Mouse (Mus musculus): ENCODE results near the gene Numb. TPM values are rescaled to one million over a fixed set of nuclear protein-coding genes. Genes with fewer than 3 reads are reported as not detected.

The Numb gene
- polyA plus RNA-seq (2017; shearing (Covaris generic)) = 54.9 TPM

DNA sequence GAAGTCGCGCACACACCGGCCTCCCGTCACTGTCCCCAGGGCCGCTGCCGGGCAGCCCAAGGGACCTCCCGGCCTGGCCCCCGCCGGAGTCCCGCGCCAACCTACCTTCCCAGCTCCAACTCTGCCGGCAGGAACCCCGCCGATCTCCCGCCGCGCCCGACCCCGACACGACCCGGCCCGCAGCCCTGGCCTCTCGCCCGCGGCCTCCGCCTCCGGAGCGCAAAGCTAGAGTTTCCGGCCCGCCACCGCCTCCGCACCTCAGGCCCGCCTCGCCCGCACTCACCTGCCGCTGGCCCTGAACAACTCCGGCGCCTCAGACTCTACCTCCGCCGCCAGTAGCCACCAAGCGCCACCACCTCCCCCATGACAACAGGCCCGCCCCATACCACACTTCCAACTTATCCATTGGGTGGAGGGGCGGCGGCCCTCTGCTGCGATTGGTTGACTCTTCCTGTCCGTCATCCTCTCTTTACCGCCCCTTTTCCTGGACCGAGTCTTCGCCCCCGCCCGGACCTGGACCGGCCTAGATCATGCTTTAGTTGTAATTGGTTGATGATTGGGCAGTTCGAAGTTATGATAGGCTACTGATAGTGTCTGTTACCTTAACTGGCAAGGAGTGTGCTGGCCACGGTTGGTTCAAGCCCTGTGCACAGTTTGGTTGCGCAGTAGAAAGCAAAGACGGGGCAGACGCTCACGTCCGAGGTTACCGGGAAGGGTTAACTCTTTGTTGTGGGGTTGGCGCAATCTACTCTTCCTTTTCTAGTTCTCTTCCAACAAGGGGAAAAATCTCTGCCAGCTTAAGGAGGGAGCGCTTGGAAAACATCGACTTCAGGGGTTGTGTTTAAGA is at the start of gene Numb:
Numb (minus strand) TSS at position 400 of the 847 bp plus-strand sequence.

DNA sequence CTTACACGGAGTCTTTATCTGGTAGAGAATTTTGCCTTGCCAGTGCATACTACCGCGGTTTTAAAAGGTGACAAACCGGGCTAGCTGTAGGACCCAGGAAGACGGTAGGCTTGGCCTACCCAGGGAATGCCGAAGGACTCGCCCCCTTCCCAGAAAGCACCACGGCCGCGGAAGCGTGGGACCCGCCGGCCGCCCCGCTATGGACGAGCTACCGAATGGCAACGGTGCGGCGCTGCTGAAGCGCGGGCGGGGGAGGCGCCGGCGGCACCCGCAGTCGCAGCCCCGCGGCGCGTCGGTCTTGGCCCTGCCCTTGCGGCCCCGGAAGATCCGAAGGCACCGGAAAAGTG is 28.7 kb upstream of the Numb start, which contains the start of gene Riox1:
Riox1 (plus strand) TSS at position 116 of the 347 bp plus-strand sequence.

DNA sequence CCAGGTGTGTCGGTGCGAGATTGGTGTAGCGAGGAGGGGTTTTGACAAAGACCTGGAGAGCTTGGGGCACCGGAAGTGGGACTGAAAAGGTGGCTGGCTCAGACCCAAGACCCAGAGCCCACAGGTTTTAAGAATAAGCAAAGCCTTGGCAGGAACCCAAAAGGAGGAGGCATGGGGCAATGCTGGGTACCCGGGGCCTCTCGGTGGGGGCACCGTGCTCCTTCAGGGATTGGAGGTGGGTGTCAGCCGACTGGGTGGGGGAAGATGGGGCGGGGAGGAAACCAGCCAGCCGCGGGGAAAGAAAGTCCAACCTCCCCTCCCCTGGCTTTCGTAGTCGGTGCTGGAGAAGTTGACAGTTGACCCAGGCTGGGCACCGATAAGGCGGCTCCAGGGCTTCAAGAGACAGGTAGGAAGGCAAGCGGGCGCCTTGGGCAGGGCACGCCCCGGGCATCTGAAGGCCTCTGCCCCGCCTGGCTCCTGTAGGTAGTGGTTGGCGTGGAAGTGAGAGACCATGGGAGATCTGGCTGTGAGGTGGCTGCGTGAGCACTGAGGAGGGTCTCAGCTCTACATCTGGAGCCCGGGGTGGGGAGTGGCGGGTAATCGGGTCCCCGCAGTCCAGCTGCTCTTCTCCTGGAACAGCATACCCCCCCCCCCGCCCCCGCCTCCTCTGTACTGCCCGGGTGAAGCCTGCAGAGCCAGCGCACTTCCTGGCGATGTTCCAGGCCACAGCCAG is 158.3 kb downstream of the Numb start, which contains the start of gene Papln:
Papln (plus strand) TSS at position 324 of the 733 bp plus-strand sequence.

Other genes starting within 250 kb of the Numb start
- 132 TPM for gene Psen1, start 233.8 kb downstream of the Numb start, polyA plus RNA-seq (2017; shearing (Covaris generic))
- not detected for gene Papln, start 158.3 kb downstream of the Numb start, polyA plus RNA-seq (2017; shearing (Covaris generic))
- 1.3 TPM for gene Riox1, start 28.7 kb upstream of the Numb start, polyA plus RNA-seq (2017; shearing (Covaris generic))
- gene Heatr4, start 62.9 kb upstream of the Numb start, polyA plus RNA-seq (2017; shearing (Covaris generic)) = not detected
- gene Acot2, start 65.9 kb upstream of the Numb start, polyA plus RNA-seq (2017; shearing (Covaris generic)) = 1.3 TPM
- not detected for gene Acot1, start 87.6 kb upstream of the Numb start, polyA plus RNA-seq (2017; shearing (Covaris generic))
- gene Acot4, start 116.4 kb upstream of the Numb start, polyA plus RNA-seq (2017; shearing (Covaris generic)) = 0.33 TPM
- gene Gm49366, start 117.0 kb upstream of the Numb start, polyA plus RNA-seq (2017; shearing (Covaris generic)) = not detected
- gene Acot3, start 130.2 kb upstream of the Numb start, polyA plus RNA-seq (2017; shearing (Covaris generic)) = not detected
- not detected for gene Acot5, start 147.4 kb upstream of the Numb start, polyA plus RNA-seq (2017; shearing (Covaris generic))
- 0.40 TPM for gene Acot6, start 178.7 kb upstream of the Numb start, polyA plus RNA-seq (2017; shearing (Covaris generic))
- gene Dnal1, start 192.4 kb upstream of the Numb start, polyA plus RNA-seq (2017; shearing (Covaris generic)) = 0.20 TPM
- 0.22 TPM for gene Pnma1, start 226.6 kb upstream of the Numb start, polyA plus RNA-seq (2017; shearing (Covaris generic))